Mouse (Mus musculus) neural tube, embryonic 11.5 days (tissue): ENCODE results near the gene Trpm3. TPM values are rescaled to one million over a fixed set of nuclear protein-coding genes. Genes with fewer than 3 reads are reported as not detected.

Experiments used
- ATAC-seq: fragments of 200-750 bp; cut with Nextera tagmentation; 2 replicates; pipeline ENCODE4 v1.8.0; 2017; ENCODE audit warnings: moderate number of reproducible peaks, mild to moderate bottlenecking, moderate TSS enrichment, moderate library complexity; ENCODE audit not compliant: insufficient read depth, low FRiP score, low TSS enrichment
- DNase-seq: peaks from one replicate; pipeline ENCODE4 v3.0.0-alpha.2; 2015; ENCODE audit warnings: low spot score
- H3K27ac ChIP-seq: fragments of 300-500 bp; sonication (generic); 2 replicates; pipeline ENCODE4 v1.5.1; 2014; ENCODE audit warnings: low read depth, mild to moderate bottlenecking, low read length
- H3K27me3 ChIP-seq: fragments of 300-500 bp; sonication (generic); 2 replicates; pipeline ENCODE4 v1.6.1; 2014; ENCODE audit warnings: mild to moderate bottlenecking, low read length, mixed read lengths; ENCODE audit not compliant: control insufficient read depth, insufficient read depth
- H3K36me3 ChIP-seq: fragments of 300-500 bp; sonication (generic); 2 replicates; pipeline ENCODE4 v1.6.1; 2014; ENCODE audit warnings: mild to moderate bottlenecking, low read length, moderate library complexity, mixed read lengths; ENCODE audit not compliant: control insufficient read depth, insufficient read depth
- H3K4me1 ChIP-seq: fragments of 300-500 bp; sonication (generic); 2 replicates; pipeline ENCODE4 v1.6.1; 2014; ENCODE audit warnings: low read length, mixed read lengths; ENCODE audit not compliant: control insufficient read depth, insufficient read depth
- H3K4me2 ChIP-seq: fragments of 300-500 bp; sonication (generic); 2 replicates; pipeline ENCODE4 v1.6.1; 2014; ENCODE audit warnings: low read depth, mild to moderate bottlenecking, moderate library complexity
- H3K4me3 ChIP-seq: fragments of 300-500 bp; sonication (generic); 2 replicates; pipeline ENCODE4 v1.5.1; 2014; ENCODE audit warnings: low read depth, low read length
- H3K9ac ChIP-seq: fragments of 300-500 bp; sonication (generic); 2 replicates; pipeline ENCODE4 v1.6.1; 2014; ENCODE audit warnings: mild to moderate bottlenecking, low read length
- H3K9me3 ChIP-seq: fragments of 300-500 bp; sonication (generic); 2 replicates; pipeline ENCODE4 v1.6.1; 2016; ENCODE audit warnings: low read length; ENCODE audit not compliant: control insufficient read depth
- WGBS: fragments of 180-500 bp; shearing (Covaris S2); extraction: QIAGEN DNeasy Blood & Tissue Kit; methylation state at CpG from one replicate; pipeline ENCODE4 v1.1.7; 2014; 5-methylcytosine and 5-hydroxymethylcytosine counted together
- polyA plus RNA-seq: library from polyadenylated mRNA; unstranded; fragments of >200 nt; fragmentation: Nextera tagmentation; extraction: Ambion mirVana; gene quantifications from 2 replicates; pipeline ENCODE4 v1.2.1, GENCODE M21; 2014

The Trpm3 gene
- polyA plus RNA-seq, 1 experiment from 2014 or later, result 0.80 TPM

GRCm38 (mm10) chr19:22692956-22693355, 554.1 kb downstream of the Trpm3 start:
- WGBS, result 82% methylated on average over 5 of the region's 5 CpGs
- ATAC-seq, result no peak
- H3K9ac ChIP-seq, result no peak overlapping the region
- H3K27ac ChIP-seq, result no peak overlapping the region
- H3K27me3 ChIP-seq, result no peaks in the 10 kb centered on the region
- H3K4me1 ChIP-seq, result no peaks in the 10 kb centered on the region
- no peaks in the 10 kb centered on the region for H3K36me3 ChIP-seq
- DNase-seq, result no peak
- no peaks in the 10 kb centered on the region for H3K9me3 ChIP-seq
- no peak overlapping the region for H3K4me2 ChIP-seq
- H3K4me3 ChIP-seq, result no peak overlapping the region

GRCm38 (mm10) chr19:22695423-22695822, 556.6 kb downstream of the Trpm3 start:
- Histone ChIP-seq H3K27ac (no peak overlapping the region), H3K4me3 (no peak overlapping the region), H3K27me3 (no peaks in the 10 kb centered on the region), H3K4me2 (no peak overlapping the region), H3K9ac (no peak overlapping the region), H3K36me3 (no peaks in the 10 kb centered on the region), H3K4me1 (no peaks in the 10 kb centered on the region), H3K9me3 (no peaks in the 10 kb centered on the region)
- DNase-seq, result no peak
- ATAC-seq, result no peak
- 72% methylated on average over 2 of the region's 2 CpGs for WGBS

DNA sequence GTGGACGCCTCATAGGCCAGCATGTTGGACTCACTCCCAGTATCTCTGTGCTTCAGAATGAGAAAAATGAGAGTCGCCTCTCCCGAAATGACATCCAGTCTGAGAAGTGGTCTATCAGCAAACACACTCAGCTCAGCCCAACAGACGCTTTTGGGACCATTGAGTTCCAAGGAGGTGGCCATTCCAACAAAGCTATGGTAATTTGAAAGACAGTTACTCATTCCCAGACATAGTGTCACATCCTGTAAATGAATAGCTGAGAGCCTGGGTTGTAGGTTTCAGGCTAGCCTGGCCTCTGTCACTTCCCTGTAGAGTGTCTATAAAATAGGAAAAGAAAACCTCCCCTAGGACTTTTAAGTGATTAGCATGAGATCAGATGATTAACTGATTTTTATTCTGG, 559.9 kb downstream of the Trpm3 start:
- no peaks in the 10 kb centered on the region for H3K36me3 ChIP-seq
- DNase-seq, result no peak
- H3K4me3 ChIP-seq, result no peak overlapping the region
- H3K4me1 ChIP-seq, result no peaks in the 10 kb centered on the region
- no peaks in the 10 kb centered on the region for H3K27me3 ChIP-seq
- H3K27ac ChIP-seq, result no peak overlapping the region
- 80% methylated on average over 4 of the region's 4 CpGs for WGBS
- ATAC-seq, result no peak
- H3K4me2 ChIP-seq, result no peak overlapping the region
- no peak overlapping the region for H3K9ac ChIP-seq
- no peaks in the 10 kb centered on the region for H3K9me3 ChIP-seq

DNA sequence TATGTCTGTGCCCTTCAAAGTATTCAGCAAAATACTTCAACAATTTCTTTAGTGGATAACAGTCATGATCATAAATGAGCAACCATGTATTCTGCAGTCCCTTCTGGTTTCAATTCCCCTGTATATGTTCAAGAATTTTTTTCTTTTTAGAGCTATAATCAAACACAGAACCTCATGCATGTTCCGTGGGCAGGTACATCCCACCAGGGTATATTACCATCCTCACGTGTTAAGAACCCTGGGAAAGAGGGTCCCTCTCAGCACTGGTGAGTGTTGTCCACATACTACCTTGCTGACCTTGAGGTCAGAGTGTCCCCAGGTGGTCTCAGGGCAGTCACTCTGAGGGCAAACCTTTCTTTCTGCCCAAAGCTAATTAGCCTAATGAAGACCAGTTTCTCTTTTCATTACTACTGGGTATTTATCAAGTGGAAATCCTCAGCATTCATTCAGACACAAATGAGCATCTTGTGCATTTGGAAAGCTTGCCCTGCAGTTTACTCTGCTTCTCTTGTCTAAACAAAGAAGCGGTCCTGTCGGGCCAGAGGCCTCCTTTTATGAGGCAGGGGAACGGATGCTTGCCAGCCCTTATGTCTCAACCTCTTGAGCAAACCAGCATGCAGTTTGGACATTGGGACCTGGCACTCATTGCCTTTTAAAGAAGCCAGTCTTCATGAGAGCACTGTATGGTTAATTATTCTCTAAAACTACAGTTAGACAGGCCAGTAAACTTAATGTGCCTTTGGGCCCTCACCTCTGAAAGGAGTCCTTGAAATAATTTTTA, 562.2 kb downstream of the Trpm3 start:
- H3K36me3 ChIP-seq, result no peaks in the 10 kb centered on the region
- no peaks in the 10 kb centered on the region for H3K27me3 ChIP-seq
- H3K27ac ChIP-seq, result no peak overlapping the region
- H3K4me1 ChIP-seq, result 0 out of 2 replicates have a peak, but pooled peaks cover 2% of the 10 kb centered on the region
- no peak overlapping the region for H3K4me2 ChIP-seq
- no peak overlapping the region for H3K9ac ChIP-seq
- no peak overlapping the region for H3K4me3 ChIP-seq
- 22% methylated on average over 5 of the region's 5 CpGs for WGBS
- DNase-seq (no peak), ATAC-seq (no peak)
- no peaks in the 10 kb centered on the region for H3K9me3 ChIP-seq

DNA sequence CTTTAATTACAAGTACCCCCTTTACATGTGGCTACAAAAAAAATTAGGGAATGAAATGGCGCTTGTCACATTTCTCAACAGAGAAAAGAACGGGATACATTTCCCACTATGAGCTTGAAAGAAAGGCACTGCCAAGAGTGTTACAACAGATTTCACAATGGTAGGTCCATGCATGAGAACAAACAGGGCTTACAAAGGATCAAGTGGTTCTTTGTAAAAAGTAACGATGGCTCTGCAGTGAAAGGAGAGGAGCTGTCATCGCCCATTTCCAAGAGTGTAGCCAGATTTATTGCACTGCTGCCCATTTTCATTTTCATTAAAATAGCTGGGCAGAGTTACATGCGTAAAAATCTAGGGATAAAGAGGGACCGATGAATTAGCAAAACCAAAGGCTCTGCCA, 565.0 kb downstream of the Trpm3 start:
- no peak for ATAC-seq
- 49% methylated on average over 6 of the region's 6 CpGs for WGBS
- DNase-seq, result no peak
- Histone ChIP-seq H3K4me3 (no peak overlapping the region), H3K4me2 (no peak overlapping the region), H3K27me3 (no peaks in the 10 kb centered on the region), H3K4me1 (0 out of 2 replicates have a peak, but pooled peaks cover 2% of the 10 kb centered on the region), H3K9me3 (no peaks in the 10 kb centered on the region), H3K9ac (no peak overlapping the region), H3K36me3 (no peaks in the 10 kb centered on the region), H3K27ac (no peak overlapping the region)

DNA sequence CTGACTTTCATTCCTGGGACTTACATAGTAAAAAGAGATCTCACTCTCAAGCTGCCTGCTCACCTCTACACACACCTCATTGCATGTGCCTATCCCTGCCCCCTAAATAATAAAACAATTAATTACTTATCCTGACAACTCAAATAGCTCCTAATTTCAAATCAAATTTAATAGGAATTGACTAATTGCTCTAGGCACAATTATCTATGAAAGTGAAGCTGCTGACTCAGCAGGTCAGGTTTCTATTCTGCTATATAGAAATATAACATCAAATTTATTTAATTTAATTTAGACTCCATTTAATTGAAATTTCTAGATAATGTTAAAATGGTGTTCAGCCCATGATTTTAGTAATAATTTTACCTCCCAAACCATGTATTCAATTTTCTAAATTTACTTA, 566.6 kb downstream of the Trpm3 start:
- ATAC-seq (no peak), DNase-seq (no peak)
- no peak overlapping the region for H3K27ac ChIP-seq
- H3K9ac ChIP-seq, result no peak overlapping the region
- no peaks in the 10 kb centered on the region for H3K27me3 ChIP-seq
- no peaks in the 10 kb centered on the region for H3K36me3 ChIP-seq
- no peaks in the 10 kb centered on the region for H3K9me3 ChIP-seq
- H3K4me3 ChIP-seq, result no peak overlapping the region
- no peak overlapping the region for H3K4me2 ChIP-seq
- 0 out of 2 replicates have a peak, but pooled peaks cover 2% of the 10 kb centered on the region for H3K4me1 ChIP-seq

GRCm38 (mm10) chr19:22719027-22719426, 580.2 kb downstream of the Trpm3 start:
- Histone ChIP-seq H3K9me3 (no peaks in the 10 kb centered on the region), H3K4me1 (no peaks in the 10 kb centered on the region), H3K9ac (no peak overlapping the region), H3K27me3 (no peaks in the 10 kb centered on the region), H3K27ac (no peak overlapping the region), H3K4me2 (no peak overlapping the region), H3K36me3 (no peaks in the 10 kb centered on the region), H3K4me3 (no peak overlapping the region)
- DNase-seq (no peak), ATAC-seq (no peak)
- 92% methylated on average over 2 of the region's 2 CpGs for WGBS

- H3K36me3 ChIP-seq, result no peaks in the 10 kb centered on the region
- H3K4me3 ChIP-seq, result no peak overlapping the region
- no peaks in the 10 kb centered on the region for H3K27me3 ChIP-seq
- no peak overlapping the region for H3K4me2 ChIP-seq
- no peaks in the 10 kb centered on the region for H3K4me1 ChIP-seq
- H3K9me3 ChIP-seq, result no peaks in the 10 kb centered on the region
- DNase-seq (no peak), ATAC-seq (no peak)
- H3K9ac ChIP-seq, result no peak overlapping the region
- no peak overlapping the region for H3K27ac ChIP-seq
- 89% methylated on average over 2 of the region's 2 CpGs for WGBS
These were observed 591.0 kb downstream of the Trpm3 start for GRCm38 (mm10) chr19:22729846-22730245.

DNA sequence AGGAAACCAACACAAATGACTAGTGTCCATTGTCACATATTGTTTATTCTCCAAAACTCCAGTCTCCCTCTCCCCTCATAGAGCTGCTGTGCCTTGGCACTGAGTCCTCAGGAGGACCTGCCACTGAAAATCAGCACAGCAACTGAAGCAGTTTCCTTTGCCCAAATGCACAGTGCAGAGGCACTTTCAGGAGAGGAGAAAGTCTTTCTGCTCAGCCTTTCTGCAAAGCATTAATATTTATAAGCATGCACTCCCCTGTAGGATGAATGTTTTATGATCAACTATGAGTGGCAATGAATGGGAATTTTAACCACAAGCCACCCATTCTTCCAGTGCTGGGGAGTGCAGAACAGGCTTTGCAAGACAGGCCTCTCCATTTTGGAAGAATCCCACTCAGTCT, 592.1 kb downstream of the Trpm3 start:
- no peaks in the 10 kb centered on the region for H3K4me1 ChIP-seq
- H3K36me3 ChIP-seq, result no peaks in the 10 kb centered on the region
- H3K9me3 ChIP-seq, result no peaks in the 10 kb centered on the region
- H3K4me2 ChIP-seq, result no peak overlapping the region
- no peak for DNase-seq
- no peak overlapping the region for H3K9ac ChIP-seq
- H3K4me3 ChIP-seq, result no peak overlapping the region
- H3K27ac ChIP-seq, result no peak overlapping the region
- no peak for ATAC-seq
- H3K27me3 ChIP-seq, result no peaks in the 10 kb centered on the region
